Mouse (Mus musculus) heart, postnatal 25 days (tissue): ENCODE data around the gene Alg12. TPM values are rescaled to one million over a fixed set of nuclear protein-coding genes. Genes with fewer than 3 reads are reported as not detected.
"Not testable (repeated sequence)": the region's sequence is repeated elsewhere in the genome, so short reads cannot be mapped to it uniquely, and the experiment has no call there.

Source experiments
- DNase-seq: peaks from one replicate; pipeline ENCODE4 v3.0.0; 2022; ENCODE audit warnings: low spot score
- intact Hi-C: fragments of 180-260 bp; cut with DNase I; formaldehyde crosslinking; loops from one replicate; pipeline ENCODE4 v1.15.1; 2025
- total RNA-seq, 2 experiments: library from RNA; stranded (reverse); gene quantifications; 2 replicates each; pipeline ENCODE4 v1.2.3; 2021

The Alg12 gene
- total RNA-seq, 2 experiments from 2014 or later, result 10.7 TPM

GRCm38 (mm10) chr15:88802348-88802747 lies 16.8 kb downstream of the Alg12 start:
- intact Hi-C loops, result no loop called here

GRCm38 (mm10) chr15:88801903-88802302 lies 17.2 kb downstream of the Alg12 start:
- DNase-seq, result no peak
- intact Hi-C loops, result no loop called here

More at GRCm38 (mm10) chr15:88802348-88802747, 16.8 kb downstream of the Alg12 start:
- no peak for DNase-seq

DNA sequence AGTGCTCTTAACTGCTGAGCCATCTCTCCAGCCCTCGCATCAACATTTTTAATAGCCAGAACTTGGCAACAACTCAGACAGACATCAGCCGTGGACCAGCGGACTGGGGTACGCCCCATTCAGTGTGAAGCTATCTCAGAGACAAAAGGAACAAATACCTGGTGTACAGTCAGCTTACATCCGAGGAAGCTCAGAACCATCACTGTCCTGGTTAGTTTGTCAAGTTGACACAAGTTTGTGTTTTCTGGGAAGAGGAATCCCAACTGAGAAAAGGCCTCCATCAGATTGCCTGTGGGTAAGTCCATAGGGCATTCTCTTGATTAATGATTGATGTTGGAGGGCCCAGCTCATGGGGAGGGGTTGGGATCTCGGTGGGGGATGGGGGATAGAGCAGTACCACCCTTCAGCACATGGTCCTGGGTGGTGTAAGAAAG lies 18.2 kb downstream of the Alg12 start:
- intact Hi-C loops, result no loop called here
- no peak for DNase-seq

DNA sequence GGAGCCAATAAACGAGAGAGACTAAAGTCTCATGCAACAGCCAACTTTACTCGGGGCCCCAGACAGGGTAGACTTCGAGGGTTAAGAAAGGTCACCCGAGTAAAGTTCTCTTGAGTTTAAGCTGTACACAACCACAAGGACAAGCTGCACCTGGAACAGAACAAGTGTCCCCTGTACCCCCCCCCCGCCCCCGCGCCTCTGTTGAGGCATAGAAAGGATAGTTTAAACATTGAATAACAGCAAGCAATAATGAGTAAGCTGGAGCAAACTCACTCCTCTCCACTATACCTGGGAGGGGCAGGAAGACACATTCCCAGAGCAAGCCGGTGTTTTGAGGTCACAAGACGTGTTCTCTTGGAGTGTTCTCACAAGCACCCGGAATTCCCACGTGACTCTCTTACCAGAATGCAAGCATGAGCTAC lies 19.2 kb downstream of the Alg12 start:
- intact Hi-C loops, result no loop called here
- DNase-seq, result no peak

DNA sequence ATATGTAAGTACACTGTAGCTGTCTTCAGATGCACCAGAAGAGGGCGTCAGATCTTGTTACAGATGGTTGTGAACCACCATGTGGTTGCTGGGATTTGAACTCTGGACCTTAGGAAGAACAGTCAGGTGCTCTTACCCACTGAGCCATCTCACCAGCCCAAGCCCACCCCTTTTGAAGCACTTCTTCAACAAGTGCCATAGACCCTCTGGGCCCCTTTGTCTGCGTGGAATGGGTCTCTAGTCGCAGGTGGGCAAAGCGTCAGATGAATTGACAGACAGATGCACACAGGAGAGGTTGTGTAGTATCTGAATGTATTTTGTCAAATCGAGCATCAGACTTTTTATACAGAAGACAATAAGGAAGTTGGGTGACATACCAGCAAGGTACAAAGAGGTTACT lies 24.4 kb downstream of the Alg12 start:
- intact Hi-C loops, DNase-seq: not testable (repeated sequence)

- no peak for DNase-seq
- intact Hi-C loops, result no loop called here
These were observed 26.8 kb downstream of the Alg12 start for GRCm38 (mm10) chr15:88792140-88792850.

GRCm38 (mm10) chr15:88774630-88775029 lies 44.5 kb downstream of the Alg12 start:
- DNase-seq, intact Hi-C loops: not testable (repeated sequence)

DNA sequence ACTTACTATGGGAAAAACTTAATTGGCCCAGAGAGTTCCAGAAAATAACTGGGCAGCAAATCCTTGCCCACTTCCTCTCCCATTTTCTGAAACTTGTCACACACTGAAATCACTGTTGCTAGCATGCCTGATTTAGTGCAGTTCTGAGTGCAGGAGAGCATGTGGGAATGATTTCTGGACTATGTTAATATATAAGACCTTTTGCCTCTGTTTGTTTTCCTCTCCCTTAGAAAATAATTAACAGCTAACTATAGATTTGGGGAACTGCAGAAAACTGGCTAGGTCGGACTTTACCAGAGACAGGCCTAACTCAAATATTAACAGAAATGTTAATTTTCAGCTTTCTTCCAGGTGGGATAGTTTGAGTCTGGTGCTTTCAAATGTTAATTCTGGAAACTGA lies 50.6 kb downstream of the Alg12 start:
- intact Hi-C loops, result no loop called here
- no peak for DNase-seq

DNA sequence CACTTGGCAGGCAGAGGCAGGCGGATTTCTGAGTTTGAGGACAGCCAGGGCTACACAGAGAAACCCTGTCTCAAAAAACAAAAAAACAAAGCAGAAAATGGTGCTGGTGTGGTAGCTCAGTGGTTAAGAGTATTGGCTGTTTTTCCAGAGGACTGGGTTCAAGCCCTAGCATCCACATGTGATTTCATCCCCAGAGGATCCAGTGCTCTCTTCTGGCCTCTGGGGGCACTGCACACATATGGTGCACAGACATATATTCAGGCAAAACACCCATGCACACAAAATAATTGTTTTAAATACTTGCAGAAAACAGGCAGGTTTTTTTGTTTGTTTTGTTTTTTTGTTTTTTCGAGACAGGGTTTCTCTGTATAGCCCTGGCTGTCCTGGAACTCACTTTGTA lies 53.0 kb downstream of the Alg12 start:
- DNase-seq, intact Hi-C loops: not testable (repeated sequence)

- intact Hi-C loops, result no loop called here
These were observed 57.6 kb downstream of the Alg12 start for GRCm38 (mm10) chr15:88761551-88761950.

GRCm38 (mm10) chr15:88758061-88758460 lies 61.1 kb downstream of the Alg12 start:
- intact Hi-C loops, result no loop called here
- DNase-seq, result no peak

More at GRCm38 (mm10) chr15:88761551-88761950, 57.6 kb downstream of the Alg12 start:
- no peak for DNase-seq

DNA sequence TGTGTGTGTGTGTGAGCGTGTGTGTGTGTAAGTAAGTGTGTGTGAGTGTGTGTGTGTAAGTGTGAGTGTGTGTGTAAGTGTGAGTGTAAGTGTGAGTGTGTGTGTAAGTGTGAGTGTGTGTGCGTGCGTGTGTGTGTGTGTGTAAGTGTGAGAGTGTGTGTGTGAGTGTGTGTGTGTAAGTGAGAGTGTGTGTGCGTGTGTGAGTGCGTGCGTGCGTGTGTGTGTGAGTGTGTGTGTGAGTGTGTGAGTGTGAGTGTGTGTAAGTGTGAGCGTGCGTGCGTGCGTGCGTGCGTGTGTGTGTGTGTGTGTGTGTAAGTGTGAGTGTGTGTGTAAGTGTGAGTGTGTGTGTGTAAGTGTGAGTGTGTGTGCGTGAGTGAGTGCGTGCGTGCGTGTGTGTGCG lies 63.4 kb downstream of the Alg12 start:
- intact Hi-C loops, result no loop called here
- no peak for DNase-seq

Other genes starting within 250 kb of the Alg12 start
- gene Zdhhc25, start 219.0 kb downstream of the Alg12 start, total RNA-seq, result not detected
- gene Brd1, start 85.1 kb downstream of the Alg12 start, total RNA-seq, result 10 to 100 TPM; 29.3 to 31.9 TPM
- 1 to 10 TPM; 8.1 to 8.8 TPM for gene Zbed4, start 67.7 kb downstream of the Alg12 start, total RNA-seq
- gene Creld2, start 328 bp upstream of the Alg12 start, total RNA-seq, result 10 to 100 TPM; 24.7 to 27.3 TPM
- 10 to 100 TPM; 86.8 to 98.2 TPM for gene Pim3, start 42.9 kb upstream of the Alg12 start, total RNA-seq
- not detected for gene Ttll8, start 135.1 kb upstream of the Alg12 start, total RNA-seq
- not detected for gene Mlc1, start 159.7 kb upstream of the Alg12 start, total RNA-seq
- gene Mov10l1, start 163.6 kb upstream of the Alg12 start, total RNA-seq, result 10 to 100 TPM; 76.7 to 85.6 TPM
- gene Panx2, start 240.4 kb upstream of the Alg12 start, total RNA-seq, result 1 to 10 TPM; 1.4 to 1.6 TPM